Mouse (Mus musculus): ENCODE results near the gene Nsmce3. TPM values are rescaled to one million over a fixed set of nuclear protein-coding genes. Genes with fewer than 3 reads are reported as not detected.

Nsmce3 gene
- polyA plus RNA-seq, 1 experiment from 2014 or later: 11.5 TPM

GRCm38 (mm10) chr7:64889919-64890318 lies 17.1 kb upstream of the Nsmce3 start:
- Histone ChIP-seq H3K4me3 (no peak overlapping the region), H3K27ac (no peak overlapping the region), H3K36me3 (no peaks in the 10 kb centered on the region), H3K9me3 (no peaks in the 10 kb centered on the region), H3K9ac (no peak overlapping the region), H3K4me1 (no peaks in the 10 kb centered on the region), H3K27me3 (no peaks in the 10 kb centered on the region), H3K4me2 (replicated peaks) (no peak overlapping the region)
- WGBS: 82% methylated on average over 9 of the region's 9 CpGs
- ATAC-seq (ENCODE audit: low FRiP score, low read depth): no peak

- 80% methylated on average over 11 of the region's 11 CpGs for WGBS
- no peaks in the 10 kb centered on the region for H3K4me1 ChIP-seq
- H3K27ac ChIP-seq: no peak overlapping the region
- no peaks in the 10 kb centered on the region for H3K9me3 ChIP-seq
- H3K4me3 ChIP-seq: no peak overlapping the region
- no peak overlapping the region for H3K9ac ChIP-seq
- H3K27me3 ChIP-seq: no peaks in the 10 kb centered on the region
- H3K4me2 ChIP-seq (replicated peaks): no peak overlapping the region
- ATAC-seq (ENCODE audit: low FRiP score, low read depth): no peak
- H3K36me3 ChIP-seq: no peaks in the 10 kb centered on the region
These were observed 11.5 kb upstream of the Nsmce3 start for GRCm38 (mm10) chr7:64884187-64884862.

GRCm38 (mm10) chr7:64882243-64882642 lies 9.4 kb upstream of the Nsmce3 start:
- H3K27me3 ChIP-seq: peaks cover 10% of the 10 kb centered on the region
- no peak overlapping the region for H3K4me2 ChIP-seq (replicated peaks)
- H3K27ac ChIP-seq: no peak overlapping the region
- no peaks in the 10 kb centered on the region for H3K4me1 ChIP-seq
- no peak overlapping the region for H3K9ac ChIP-seq
- H3K4me3 ChIP-seq: no peak overlapping the region
- peak; percentile 76; the same call in 1 of the 2 replicates for ATAC-seq (ENCODE audit: low FRiP score, low read depth)
- WGBS: 49% methylated on average over 6 of the region's 6 CpGs
- no peaks in the 10 kb centered on the region for H3K9me3 ChIP-seq
- H3K36me3 ChIP-seq: no peaks in the 10 kb centered on the region

DNA sequence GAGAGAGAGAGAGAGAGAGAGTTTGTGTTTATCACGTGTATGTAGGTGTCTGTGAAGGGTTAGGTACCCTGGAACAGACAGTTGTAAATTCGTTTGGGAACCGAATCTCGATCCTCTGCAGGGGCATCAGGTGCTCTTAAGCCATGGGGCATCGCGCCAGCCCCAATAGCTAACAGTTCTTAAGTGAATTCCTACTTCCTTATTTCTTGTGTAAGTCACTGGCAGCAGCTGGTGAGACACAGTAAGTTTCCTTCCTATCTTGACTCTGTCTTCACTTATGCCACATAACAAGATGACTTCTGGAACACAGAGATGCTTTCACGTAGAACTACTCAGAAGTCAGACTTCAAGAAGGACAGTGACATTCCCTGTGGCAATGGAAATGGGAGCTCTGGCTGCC lies 8.6 kb upstream of the Nsmce3 start:
- no peaks in the 10 kb centered on the region for H3K36me3 ChIP-seq
- ATAC-seq (ENCODE audit: low FRiP score, low read depth): no peak
- no peaks in the 10 kb centered on the region for H3K4me1 ChIP-seq
- WGBS: 70% methylated on average over 7 of the region's 7 CpGs
- no peak overlapping the region for H3K4me2 ChIP-seq (replicated peaks)
- H3K9ac ChIP-seq: no peak overlapping the region
- peaks cover 18% of the 10 kb centered on the region for H3K27me3 ChIP-seq
- no peak overlapping the region for H3K4me3 ChIP-seq
- no peak overlapping the region for H3K27ac ChIP-seq
- H3K9me3 ChIP-seq: no peaks in the 10 kb centered on the region

DNA sequence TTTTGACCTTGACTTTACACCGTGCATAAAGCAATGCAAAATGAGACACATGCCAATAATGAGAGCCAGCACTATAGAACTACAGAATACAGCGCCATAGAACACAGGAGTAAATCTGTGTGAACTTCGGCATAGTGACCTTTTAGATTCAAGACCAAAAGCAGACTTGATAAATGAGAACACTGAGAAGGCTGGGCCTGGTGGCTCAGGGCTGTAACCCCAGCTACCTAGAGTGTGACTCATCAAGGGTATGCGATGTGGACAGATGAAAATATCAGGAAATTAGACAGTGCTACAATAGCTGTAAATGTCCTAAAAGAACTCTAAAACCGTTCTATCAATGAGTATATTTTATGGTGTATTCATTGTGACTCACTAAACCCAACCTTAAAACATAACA lies 7.6 kb upstream of the Nsmce3 start:
- Histone ChIP-seq H3K4me2 (replicated peaks) (no peak overlapping the region), H3K4me3 (no peak overlapping the region), H3K9ac (no peak overlapping the region), H3K4me1 (no peaks in the 10 kb centered on the region), H3K9me3 (no peaks in the 10 kb centered on the region), H3K27me3 (peaks cover 22% of the 10 kb centered on the region), H3K36me3 (no peaks in the 10 kb centered on the region), H3K27ac (no peak overlapping the region)
- ATAC-seq (ENCODE audit: low FRiP score, low read depth): no peak
- WGBS: 66% methylated on average over 5 of the region's 5 CpGs

DNA sequence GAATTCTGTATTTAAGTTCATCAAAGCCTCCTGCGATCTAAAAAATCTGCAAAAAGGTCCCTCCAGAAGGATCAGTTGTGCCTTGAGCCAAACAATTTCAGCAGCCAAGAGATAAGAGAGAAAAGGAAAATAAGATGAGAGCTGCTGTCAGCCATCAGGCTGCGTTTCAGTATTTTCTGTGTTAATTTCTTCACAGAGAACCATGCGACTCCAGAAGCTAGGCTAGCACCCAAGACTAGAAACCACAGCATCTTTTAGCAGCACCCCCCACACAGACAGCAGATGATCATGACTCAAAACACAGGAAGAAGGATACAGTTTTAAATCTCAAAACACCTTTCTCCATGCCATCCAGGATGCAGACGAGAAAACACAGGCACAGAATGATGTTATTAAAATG lies 2.1 kb upstream of the Nsmce3 start:
- no peak for ATAC-seq (ENCODE audit: low FRiP score, low read depth)
- peaks cover 16% of the 10 kb centered on the region for H3K4me1 ChIP-seq

DNA sequence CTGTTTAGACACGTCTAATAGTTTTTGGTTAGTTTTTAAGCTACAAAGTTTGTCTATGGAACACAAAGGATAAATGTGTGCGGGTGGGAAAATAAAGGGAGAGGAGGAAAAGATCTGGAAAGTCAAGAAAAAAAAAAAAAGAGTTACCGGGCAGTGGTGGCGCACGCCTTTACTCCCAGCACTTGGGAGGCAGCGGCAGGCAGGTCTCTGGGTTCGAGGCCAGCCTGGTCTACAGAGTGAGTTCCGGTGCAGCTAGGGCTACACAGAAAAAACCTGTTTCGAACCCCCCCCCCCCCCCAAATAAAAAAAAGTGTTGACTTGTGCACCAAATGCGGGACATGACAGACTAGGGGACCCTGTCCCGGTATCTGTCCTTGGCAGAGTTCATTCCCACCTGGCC lies 469 bp upstream of the Nsmce3 start:
- no peak overlapping the region for H3K27ac ChIP-seq
- H3K4me3 ChIP-seq: peak overlapping the region; percentile 86
- peaks cover 30% of the 10 kb centered on the region for H3K27me3 ChIP-seq
- H3K36me3 ChIP-seq: peaks cover 12% of the 10 kb centered on the region; the same call in 1 of the 2 replicates
- ATAC-seq (ENCODE audit: low FRiP score, low read depth): no peak
- peak overlapping the region; percentile 56 for H3K4me2 ChIP-seq (replicated peaks)
- H3K4me1 ChIP-seq: peaks cover 20% of the 10 kb centered on the region
- H3K9me3 ChIP-seq: no peaks in the 10 kb centered on the region
- whole genome bisulfite sequencing: 34% methylated on average over 11 of the region's 11 CpGs
- H3K9ac ChIP-seq: no peak overlapping the region

More for the DNA sequence above, 2.1 kb upstream of the Nsmce3 start:
- Histone ChIP-seq H3K9ac (no peak overlapping the region), H3K4me3 (no peak overlapping the region), H3K36me3 (peaks cover 3% of the 10 kb centered on the region; the same call in 1 of the 2 replicates), H3K27me3 (peaks cover 34% of the 10 kb centered on the region), H3K4me2 (replicated peaks) (no peak overlapping the region), H3K27ac (no peak overlapping the region), H3K9me3 (no peaks in the 10 kb centered on the region)
- 89% methylated on average over 4 of the region's 4 CpGs for WGBS

- no peaks in the 10 kb centered on the region for H3K9me3 ChIP-seq
- ATAC-seq (ENCODE audit: low FRiP score, low read depth): peak; percentile 46
- under 1% methylated on average over 33 of the region's 33 CpGs for WGBS
These were observed 632 bp downstream of the Nsmce3 start for GRCm38 (mm10) chr7:64871987-64872742.

GRCm38 (mm10) chr7:64869549-64870065 lies 3.2 kb downstream of the Nsmce3 start:
- no peak for ATAC-seq (ENCODE audit: low FRiP score, low read depth)
- H3K27ac ChIP-seq: no peak overlapping the region
- no peak overlapping the region for H3K9ac ChIP-seq
- H3K4me1 ChIP-seq: peaks cover 20% of the 10 kb centered on the region
- H3K27me3 ChIP-seq: peaks cover 3% of the 10 kb centered on the region
- no peak overlapping the region for H3K4me2 ChIP-seq (replicated peaks)
- WGBS: 77% methylated on average over 6 of the region's 6 CpGs
- no peaks in the 10 kb centered on the region for H3K9me3 ChIP-seq
- no peak overlapping the region for H3K4me3 ChIP-seq
- H3K36me3 ChIP-seq: peaks cover 12% of the 10 kb centered on the region; the same call in 1 of the 2 replicates

More at GRCm38 (mm10) chr7:64871987-64872742, 632 bp downstream of the Nsmce3 start:
- Histone ChIP-seq H3K27ac (peak overlapping the region; percentile 97), H3K4me1 (peaks cover 20% of the 10 kb centered on the region), H3K36me3 (peaks cover 12% of the 10 kb centered on the region; the same call in 1 of the 2 replicates), H3K4me3 (peak overlapping the region; percentile 86), H3K4me2 (replicated peaks) (peak overlapping the region; percentile 92), H3K27me3 (peaks cover 22% of the 10 kb centered on the region), H3K9ac (peak overlapping the region; percentile 95)

GRCm38 (mm10) chr7:64863538-64863937 lies 9.3 kb downstream of the Nsmce3 start:
- Histone ChIP-seq H3K9ac (no peak overlapping the region), H3K9me3 (no peaks in the 10 kb centered on the region), H3K27me3 (no peaks in the 10 kb centered on the region), H3K4me3 (no peak overlapping the region), H3K36me3 (no peaks in the 10 kb centered on the region), H3K4me1 (no peaks in the 10 kb centered on the region), H3K27ac (no peak overlapping the region), H3K4me2 (replicated peaks) (no peak overlapping the region)
- no peak for ATAC-seq (ENCODE audit: low FRiP score, low read depth)
- 77% methylated on average over 3 of the region's 3 CpGs for WGBS

- Histone ChIP-seq H3K4me1 (no peaks in the 10 kb centered on the region), H3K36me3 (no peaks in the 10 kb centered on the region), H3K4me3 (no peak overlapping the region), H3K27me3 (no peaks in the 10 kb centered on the region), H3K4me2 (replicated peaks) (no peak overlapping the region), H3K9ac (no peak overlapping the region), H3K27ac (no peak overlapping the region), H3K9me3 (no peaks in the 10 kb centered on the region)
- ATAC-seq (ENCODE audit: low FRiP score, low read depth): no peak
- 88% methylated on average over 3 of the region's 3 CpGs for WGBS
These were observed 9.8 kb downstream of the Nsmce3 start for GRCm38 (mm10) chr7:64862978-64863377.

GRCm38 (mm10) chr7:64856526-64857082 lies 16.2 kb downstream of the Nsmce3 start:
- H3K36me3 ChIP-seq: no peaks in the 10 kb centered on the region
- no peaks in the 10 kb centered on the region for H3K27me3 ChIP-seq
- no peaks in the 10 kb centered on the region for H3K9me3 ChIP-seq
- 59% methylated on average over 12 of the region's 12 CpGs for WGBS
- H3K4me1 ChIP-seq: peaks cover 4% of the 10 kb centered on the region; the same call in 1 of the 2 replicates
- peak overlapping the region; percentile 50 for H3K4me2 ChIP-seq (replicated peaks)
- ATAC-seq (ENCODE audit: low FRiP score, low read depth): peak; percentile 48
- H3K4me3 ChIP-seq: peak overlapping the region; percentile 24
- no peak overlapping the region for H3K27ac ChIP-seq
- H3K9ac ChIP-seq: no peak overlapping the region

All from limb, embryonic 13.5 days (tissue).